Mouse (Mus musculus): ENCODE results near the gene Sema6d. TPM values are rescaled to one million over a fixed set of nuclear protein-coding genes. Genes with fewer than 3 reads are reported as not detected.

Gene Sema6d
- polyA plus RNA-seq, 1 experiment: not detected

DNA sequence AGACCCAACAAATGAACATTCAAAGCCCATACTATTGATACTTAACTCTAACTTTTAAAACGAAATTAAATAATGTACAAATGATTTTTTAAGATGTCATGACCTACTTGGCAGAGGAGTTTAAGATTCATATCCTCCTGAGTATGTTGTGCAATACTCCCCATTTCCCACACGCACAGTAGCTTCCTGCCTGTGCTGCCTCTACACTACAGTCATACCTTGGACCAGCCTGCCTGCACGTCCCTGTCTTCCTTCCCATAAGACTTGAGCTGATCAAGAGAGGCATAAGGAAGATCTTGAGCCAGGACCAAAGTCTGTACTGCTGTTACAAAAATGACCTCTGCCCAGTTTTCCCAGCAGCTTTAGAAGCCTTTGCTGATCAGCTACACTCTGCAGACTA lies 509.2 kb downstream of the Sema6d start:
- 86% methylated on average over 3 of the region's 3 CpGs for WGBS
- no peak overlapping the region for H3K27ac ChIP-seq (ENCODE audit: insufficient read depth, low read depth, low read length)
- TF ChIP-seq POLR2A (IDR thresholded peaks at IDR 0.05; ENCODE audit: insufficient read depth, low read depth, low read length): no peak
- no peak for TF ChIP-seq CTCF (IDR thresholded peaks at IDR 0.05; ENCODE audit: insufficient read depth, low read depth, low read length)
- no peak overlapping the region for H3K4me3 ChIP-seq (ENCODE audit: insufficient read depth, low read depth, low read length)
- H3K4me1 ChIP-seq (ENCODE audit: control insufficient read depth, insufficient read depth, low read length): peaks cover 5% of the 10 kb centered on the region

DNA sequence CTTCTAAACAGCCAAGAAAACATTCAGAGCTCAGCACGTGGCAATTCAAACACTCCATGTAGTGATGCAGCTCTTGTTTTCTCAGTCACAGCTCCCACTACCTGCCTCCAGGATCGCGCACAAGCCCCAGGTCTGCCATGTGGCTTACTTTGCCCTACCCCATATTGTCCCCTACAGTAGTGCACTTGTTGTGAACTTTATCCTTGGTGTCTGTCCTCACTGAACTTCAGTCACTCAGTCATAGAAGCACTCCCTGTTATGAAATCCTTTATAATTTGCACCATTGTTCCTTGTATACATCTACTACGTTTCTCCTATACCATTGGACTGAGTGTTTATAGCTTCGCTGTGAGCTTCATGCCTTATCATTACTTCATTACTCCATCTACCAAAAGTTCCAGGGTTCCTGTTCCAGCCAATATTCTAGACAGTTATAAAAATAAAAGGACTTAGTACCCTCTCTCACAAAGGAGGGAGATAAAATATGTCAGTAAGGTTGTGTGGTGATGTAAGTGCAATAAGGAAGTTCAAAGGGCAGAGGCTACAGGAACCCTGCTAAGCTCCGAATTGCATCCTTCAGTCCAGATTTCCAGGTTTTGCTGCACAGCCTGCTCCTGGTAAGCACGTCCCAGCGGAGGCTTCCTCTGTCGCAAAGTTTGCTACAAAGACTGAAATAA lies 512.1 kb downstream of the Sema6d start:
- Histone ChIP-seq H3K27ac (ENCODE audit: insufficient read depth, low read depth, low read length) (no peak overlapping the region), H3K4me1 (ENCODE audit: control insufficient read depth, insufficient read depth, low read length) (peaks cover 5% of the 10 kb centered on the region), H3K4me3 (ENCODE audit: insufficient read depth, low read depth, low read length) (no peak overlapping the region)
- no peak for TF ChIP-seq CTCF (IDR thresholded peaks at IDR 0.05; ENCODE audit: insufficient read depth, low read depth, low read length)
- TF ChIP-seq POLR2A (IDR thresholded peaks at IDR 0.05; ENCODE audit: insufficient read depth, low read depth, low read length): no peak
- WGBS: 93% methylated on average over 9 of the region's 9 CpGs

DNA sequence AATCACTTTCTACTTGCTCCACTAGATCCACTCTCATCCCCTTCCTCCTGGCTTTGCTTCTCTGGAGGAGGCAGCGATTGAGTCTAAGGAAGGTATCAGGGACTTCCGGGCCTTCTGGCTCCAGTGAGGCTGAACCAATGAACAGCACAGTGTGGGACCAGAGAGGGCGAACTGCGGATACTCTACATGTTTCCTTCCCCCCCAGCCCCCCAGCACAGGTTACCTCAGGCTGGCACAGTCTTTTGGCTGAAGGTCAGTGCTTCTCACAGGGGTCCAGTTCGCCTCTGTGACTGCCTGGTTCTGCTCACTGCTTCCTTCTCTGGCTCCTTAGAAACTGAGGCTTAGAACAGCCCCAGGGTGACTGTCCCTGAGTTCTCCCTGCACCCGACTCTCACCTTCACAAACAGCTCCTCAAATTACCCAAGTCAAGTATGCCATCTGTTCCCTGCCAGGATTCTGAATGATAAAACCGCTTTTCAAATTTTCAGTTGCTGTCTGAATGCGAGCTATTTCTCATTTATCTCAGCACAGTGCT lies 512.7 kb downstream of the Sema6d start:
- no peak for TF ChIP-seq POLR2A (IDR thresholded peaks at IDR 0.05; ENCODE audit: insufficient read depth, low read depth, low read length)
- TF ChIP-seq CTCF (IDR thresholded peaks at IDR 0.05; ENCODE audit: insufficient read depth, low read depth, low read length): no peak
- Histone ChIP-seq H3K4me3 (ENCODE audit: insufficient read depth, low read depth, low read length) (no peak overlapping the region), H3K4me1 (ENCODE audit: control insufficient read depth, insufficient read depth, low read length) (peaks cover 5% of the 10 kb centered on the region), H3K27ac (ENCODE audit: insufficient read depth, low read depth, low read length) (no peak overlapping the region)
- 83% methylated on average over 8 of the region's 8 CpGs for WGBS

DNA sequence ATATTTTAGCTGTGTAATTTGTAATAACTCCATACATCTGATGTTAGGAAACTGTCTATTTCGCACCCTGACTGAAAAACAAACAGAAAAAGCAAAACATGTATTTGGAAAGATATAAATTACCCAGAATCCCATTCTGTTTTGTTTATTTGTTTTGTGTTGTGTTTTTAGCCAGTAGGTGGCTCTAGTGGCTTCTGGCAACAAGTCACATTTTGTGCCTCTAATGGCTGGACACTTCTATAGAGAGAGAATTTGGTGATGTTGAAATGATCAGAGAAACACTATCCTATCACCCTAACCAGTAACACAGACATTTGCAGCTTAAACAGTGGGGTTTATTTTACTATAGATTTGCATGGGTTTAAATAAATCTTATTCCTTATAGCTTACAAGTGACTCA lies 515.6 kb downstream of the Sema6d start:
- WGBS: 82% methylated on average over 1 of the region's 1 CpGs
- no peak for TF ChIP-seq CTCF (IDR thresholded peaks at IDR 0.05; ENCODE audit: insufficient read depth, low read depth, low read length)
- no peak for TF ChIP-seq POLR2A (IDR thresholded peaks at IDR 0.05; ENCODE audit: insufficient read depth, low read depth, low read length)
- H3K4me1 ChIP-seq (ENCODE audit: control insufficient read depth, insufficient read depth, low read length): peaks cover 2% of the 10 kb centered on the region; the same call in 1 of the 2 replicates
- no peak overlapping the region for H3K27ac ChIP-seq (ENCODE audit: insufficient read depth, low read depth, low read length)
- no peak overlapping the region for H3K4me3 ChIP-seq (ENCODE audit: insufficient read depth, low read depth, low read length)

DNA sequence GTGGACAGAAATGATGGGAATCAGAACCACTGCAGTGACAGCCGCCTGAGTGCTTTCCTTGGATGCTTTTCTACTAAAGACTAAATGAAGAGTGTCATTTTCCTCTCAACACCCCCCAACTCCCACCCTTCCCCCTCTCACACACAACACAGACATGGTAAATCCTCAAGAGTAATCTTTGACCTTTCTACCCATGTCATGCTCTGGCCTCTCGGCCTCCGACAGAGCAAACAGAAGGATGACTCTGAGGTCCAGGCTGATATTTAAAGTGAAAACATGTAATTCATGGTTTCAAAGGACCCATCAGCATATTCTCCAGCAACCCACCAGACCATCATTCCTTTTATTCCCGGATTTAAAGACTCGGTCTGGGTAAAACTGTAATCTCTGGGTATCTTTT lies 518.2 kb downstream of the Sema6d start:
- no peak for TF ChIP-seq CTCF (IDR thresholded peaks at IDR 0.05; ENCODE audit: insufficient read depth, low read depth, low read length)
- TF ChIP-seq POLR2A (IDR thresholded peaks at IDR 0.05; ENCODE audit: insufficient read depth, low read depth, low read length): no peak
- Histone ChIP-seq H3K27ac (ENCODE audit: insufficient read depth, low read depth, low read length) (no peak overlapping the region), H3K4me3 (ENCODE audit: insufficient read depth, low read depth, low read length) (no peak overlapping the region), H3K4me1 (ENCODE audit: control insufficient read depth, insufficient read depth, low read length) (peaks cover 13% of the 10 kb centered on the region)
- 91% methylated on average over 5 of the region's 5 CpGs for WGBS

DNA sequence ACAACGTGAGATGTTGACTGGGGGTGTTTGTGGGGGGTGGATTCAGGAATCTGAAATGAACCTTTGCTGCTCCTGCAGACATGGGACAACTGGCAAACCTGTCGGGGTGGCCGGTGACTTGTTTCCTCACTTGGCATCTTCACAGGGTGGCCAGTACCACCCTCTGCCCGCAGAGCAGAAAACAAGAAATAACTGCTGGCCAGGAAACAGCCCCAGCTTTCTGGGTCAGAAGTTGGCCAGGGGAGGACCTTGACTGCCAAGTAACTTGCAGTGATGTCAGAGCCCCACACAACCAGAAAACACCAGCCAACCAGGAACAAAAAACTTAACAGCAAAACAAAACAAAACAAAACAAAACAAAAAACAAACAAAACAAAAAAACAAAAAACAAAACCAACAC lies 518.8 kb downstream of the Sema6d start:
- TF ChIP-seq CTCF (IDR thresholded peaks at IDR 0.05; ENCODE audit: insufficient read depth, low read depth, low read length) (no peak), POLR2A (IDR thresholded peaks at IDR 0.05; ENCODE audit: insufficient read depth, low read depth, low read length) (no peak)
- WGBS: 66% methylated on average over 4 of the region's 4 CpGs

DNA sequence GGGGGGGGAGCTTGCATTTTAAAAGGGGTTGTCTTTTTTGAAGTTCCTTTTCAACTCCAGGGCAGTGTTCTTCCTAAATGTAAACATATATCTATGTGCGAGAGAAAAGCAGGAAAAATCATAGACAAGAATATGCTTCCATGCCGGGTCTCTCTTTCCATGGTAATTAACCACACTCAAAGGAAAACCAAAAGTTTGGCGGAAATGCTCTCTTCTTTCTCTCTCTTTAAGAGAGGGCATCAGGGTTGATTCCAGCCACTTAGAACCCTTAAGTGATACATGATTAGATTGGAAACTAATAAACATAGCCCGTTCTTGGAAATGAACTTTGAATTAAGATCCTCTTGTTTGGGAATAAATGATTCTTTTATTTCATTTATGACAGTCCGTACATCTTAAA lies 519.2 kb downstream of the Sema6d start:
- no peak overlapping the region for H3K27ac ChIP-seq (ENCODE audit: insufficient read depth, low read depth, low read length)
- no peak for TF ChIP-seq CTCF (IDR thresholded peaks at IDR 0.05; ENCODE audit: insufficient read depth, low read depth, low read length)
- no peak for TF ChIP-seq POLR2A (IDR thresholded peaks at IDR 0.05; ENCODE audit: insufficient read depth, low read depth, low read length)
- WGBS: 37% methylated on average over 5 of the region's 5 CpGs
- H3K4me3 ChIP-seq (ENCODE audit: insufficient read depth, low read depth, low read length): no peak overlapping the region
- peaks cover 13% of the 10 kb centered on the region for H3K4me1 ChIP-seq (ENCODE audit: control insufficient read depth, insufficient read depth, low read length)

More for the DNA sequence above, 518.8 kb downstream of the Sema6d start:
- Histone ChIP-seq H3K27ac (ENCODE audit: insufficient read depth, low read depth, low read length) (no peak overlapping the region), H3K4me1 (ENCODE audit: control insufficient read depth, insufficient read depth, low read length) (peaks cover 13% of the 10 kb centered on the region), H3K4me3 (ENCODE audit: insufficient read depth, low read depth, low read length) (no peak overlapping the region)

DNA sequence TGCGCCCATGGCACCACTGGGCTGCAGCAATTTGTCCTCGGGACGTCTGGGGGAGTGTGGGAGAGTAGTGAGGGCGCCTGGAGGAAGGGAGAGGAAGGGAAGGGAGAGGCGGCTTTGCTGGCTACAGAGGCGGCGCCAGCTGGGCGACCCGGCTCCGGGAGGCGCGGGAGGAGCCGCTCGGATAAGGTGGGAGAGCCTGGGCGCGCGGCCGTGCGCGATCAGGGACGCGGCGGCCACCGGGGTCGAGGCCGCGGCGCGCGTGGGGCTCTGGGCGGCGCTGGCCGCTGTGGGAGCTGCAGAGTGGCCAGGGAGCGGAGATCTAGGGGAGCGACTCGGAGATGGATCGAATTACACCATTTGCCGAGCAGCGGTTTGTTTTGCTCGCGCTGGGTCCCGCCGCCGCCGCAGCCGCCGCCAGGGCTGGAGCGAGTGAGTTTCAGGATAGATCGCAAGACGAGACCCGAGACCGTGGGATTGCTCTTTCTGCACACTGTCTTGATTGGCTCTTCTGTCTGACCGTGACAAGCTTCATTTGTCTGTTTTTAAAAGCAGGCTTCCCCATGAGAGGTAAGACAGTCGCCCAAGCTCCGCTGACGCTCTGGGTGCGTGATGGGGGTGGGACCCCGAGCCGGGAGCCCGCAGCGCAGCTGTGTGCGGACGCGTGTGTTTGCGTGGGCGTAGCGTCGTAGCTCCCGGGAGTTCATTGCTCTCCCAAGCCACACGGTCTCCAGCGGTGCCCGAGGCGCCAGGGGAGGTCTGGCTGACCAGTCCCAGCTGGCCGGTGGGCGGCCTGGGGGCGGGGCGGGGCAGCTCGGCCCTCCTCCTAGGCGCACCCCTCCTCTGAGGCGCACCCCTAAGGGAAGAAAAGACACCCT lies 520.2 kb downstream of the Sema6d start:
- Histone ChIP-seq H3K27ac (ENCODE audit: insufficient read depth, low read depth, low read length) (peak overlapping the region; percentile 74), H3K4me3 (ENCODE audit: insufficient read depth, low read depth, low read length) (peak overlapping the region; percentile 87), H3K4me1 (ENCODE audit: control insufficient read depth, insufficient read depth, low read length) (peaks cover 13% of the 10 kb centered on the region)
- TF ChIP-seq CTCF (IDR thresholded peaks at IDR 0.05; ENCODE audit: insufficient read depth, low read depth, low read length) (peak; percentile 6; the same call in 1 of the 2 replicates), POLR2A (IDR thresholded peaks at IDR 0.05; ENCODE audit: insufficient read depth, low read depth, low read length) (no peak)
- under 1% methylated on average over 78 of the region's 80 CpGs for WGBS

Data from olfactory bulb, adult 2 months (tissue).